Mouse (Mus musculus): Measurements from ENCODE around the gene Mgat5. TPM values are rescaled to one million over a fixed set of nuclear protein-coding genes. Genes with fewer than 3 reads are reported as not detected.

The Mgat5 gene
- polyA plus RNA-seq, 1 experiment from 2014 or later: 8.9 TPM

DNA sequence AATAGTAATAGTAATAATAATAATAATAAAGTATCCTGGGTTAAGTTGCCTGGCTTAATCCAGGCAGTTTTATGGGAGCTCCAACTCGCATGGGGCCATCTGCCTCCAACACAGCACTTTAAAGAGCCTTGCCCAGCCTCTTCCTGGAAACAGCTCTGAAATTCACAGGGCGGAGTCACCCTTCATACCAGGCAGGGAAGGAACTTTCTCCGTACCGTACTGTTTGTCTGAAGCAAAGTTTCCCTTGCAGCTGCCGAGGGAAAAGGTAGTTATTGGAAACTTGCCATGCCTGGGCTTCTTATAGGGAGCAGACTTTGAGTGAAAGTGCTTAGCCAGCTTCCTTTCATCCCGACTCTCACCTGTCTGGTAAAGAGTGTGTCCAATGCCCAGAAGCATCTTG is 232.3 kb downstream of the Mgat5 start:
- Histone ChIP-seq H3K27me3 (ENCODE audit: control insufficient read depth, insufficient read depth, low read length) (no peaks in the 10 kb centered on the region), H3K36me3 (ENCODE audit: control insufficient read depth, insufficient read depth, low read length) (no peaks in the 10 kb centered on the region), H3K4me1 (ENCODE audit: control insufficient read depth, insufficient read depth, low read length) (peaks cover 4% of the 10 kb centered on the region; the same call in 1 of the 2 replicates), H3K9me3 (ENCODE audit: control insufficient read depth, low read depth, low read length) (no peaks in the 10 kb centered on the region), H3K4me2 (replicated peaks; ENCODE audit: low read depth, low read length) (no peak overlapping the region), H3K9ac (replicated peaks; ENCODE audit: low read depth, low read length) (no peak overlapping the region), H3K4me3 (ENCODE audit: low read depth, low read length) (no peak overlapping the region), H3K27ac (ENCODE audit: low read length) (no peak overlapping the region)
- ATAC-seq (ENCODE audit: insufficient number of reproducible peaks, insufficient read depth, low FRiP score, low read depth): no peak
- WGBS: 51% methylated on average over 6 of the region's 6 CpGs

DNA sequence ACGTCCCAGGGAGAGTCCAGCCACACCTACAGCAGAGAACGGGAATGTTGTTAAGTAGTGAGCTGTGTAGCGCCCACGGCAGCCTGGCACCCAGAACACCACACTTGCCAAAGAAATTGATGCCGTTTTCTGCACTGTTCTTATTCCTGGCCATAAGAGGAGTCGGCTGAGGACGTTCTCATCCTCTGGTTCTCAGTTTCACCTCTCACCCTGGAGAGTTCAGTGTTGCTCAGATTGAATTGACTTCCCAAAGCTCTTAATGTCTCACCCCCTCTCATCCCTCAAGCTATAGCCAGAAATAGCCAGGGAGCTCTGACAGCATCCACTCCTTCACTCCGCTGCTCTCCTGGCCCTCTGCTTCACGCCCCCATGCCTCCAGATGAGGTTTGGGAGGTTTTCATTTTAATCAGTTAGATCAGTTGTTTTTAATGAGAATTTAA is 234.7 kb downstream of the Mgat5 start:
- no peaks in the 10 kb centered on the region for H3K9me3 ChIP-seq (ENCODE audit: control insufficient read depth, low read depth, low read length)
- 79% methylated on average over 9 of the region's 9 CpGs for WGBS
- no peaks in the 10 kb centered on the region for H3K36me3 ChIP-seq (ENCODE audit: control insufficient read depth, insufficient read depth, low read length)
- no peaks in the 10 kb centered on the region for H3K27me3 ChIP-seq (ENCODE audit: control insufficient read depth, insufficient read depth, low read length)
- H3K4me3 ChIP-seq (ENCODE audit: low read depth, low read length): no peak overlapping the region
- H3K4me1 ChIP-seq (ENCODE audit: control insufficient read depth, insufficient read depth, low read length): peaks cover 7% of the 10 kb centered on the region
- H3K4me2 ChIP-seq (replicated peaks; ENCODE audit: low read depth, low read length): no peak overlapping the region
- no peak for ATAC-seq (ENCODE audit: insufficient number of reproducible peaks, insufficient read depth, low FRiP score, low read depth)
- H3K27ac ChIP-seq (ENCODE audit: low read length): no peak overlapping the region
- no peak overlapping the region for H3K9ac ChIP-seq (replicated peaks; ENCODE audit: low read depth, low read length)

GRCm38 (mm10) chr1:127441007-127441406 is 236.2 kb downstream of the Mgat5 start:
- Histone ChIP-seq H3K36me3 (ENCODE audit: control insufficient read depth, insufficient read depth, low read length) (no peaks in the 10 kb centered on the region), H3K9ac (replicated peaks; ENCODE audit: low read depth, low read length) (no peak overlapping the region), H3K9me3 (ENCODE audit: control insufficient read depth, low read depth, low read length) (no peaks in the 10 kb centered on the region), H3K4me1 (ENCODE audit: control insufficient read depth, insufficient read depth, low read length) (peaks cover 7% of the 10 kb centered on the region), H3K4me3 (ENCODE audit: low read depth, low read length) (no peak overlapping the region), H3K27me3 (ENCODE audit: control insufficient read depth, insufficient read depth, low read length) (no peaks in the 10 kb centered on the region), H3K4me2 (replicated peaks; ENCODE audit: low read depth, low read length) (no peak overlapping the region), H3K27ac (ENCODE audit: low read length) (no peak overlapping the region)
- WGBS: 47% methylated on average over 1 of the region's 1 CpGs
- ATAC-seq (ENCODE audit: insufficient number of reproducible peaks, insufficient read depth, low FRiP score, low read depth): no peak; the same call in 1 of the 2 replicates

DNA sequence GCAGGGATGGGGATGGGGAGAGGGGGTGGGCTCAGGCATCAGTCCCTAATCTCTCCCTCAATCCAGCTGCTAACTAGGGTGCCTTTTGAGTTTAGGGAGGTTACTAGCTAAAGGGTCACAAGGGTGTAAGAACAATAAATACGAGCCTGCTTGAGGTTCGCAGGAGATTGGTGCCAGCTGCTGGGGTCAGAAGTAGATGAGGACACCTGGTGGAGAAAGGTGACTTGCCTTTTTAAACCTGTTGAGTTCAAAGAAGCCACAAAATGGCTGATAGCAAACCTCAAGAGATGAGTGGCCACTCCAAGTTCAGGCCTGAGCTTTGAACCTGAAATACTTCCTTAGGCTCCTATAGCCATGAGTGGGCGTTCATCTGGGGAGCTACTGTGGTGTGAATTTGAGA is 236.9 kb downstream of the Mgat5 start:
- 66% methylated on average over 3 of the region's 3 CpGs for whole genome bisulfite sequencing

DNA sequence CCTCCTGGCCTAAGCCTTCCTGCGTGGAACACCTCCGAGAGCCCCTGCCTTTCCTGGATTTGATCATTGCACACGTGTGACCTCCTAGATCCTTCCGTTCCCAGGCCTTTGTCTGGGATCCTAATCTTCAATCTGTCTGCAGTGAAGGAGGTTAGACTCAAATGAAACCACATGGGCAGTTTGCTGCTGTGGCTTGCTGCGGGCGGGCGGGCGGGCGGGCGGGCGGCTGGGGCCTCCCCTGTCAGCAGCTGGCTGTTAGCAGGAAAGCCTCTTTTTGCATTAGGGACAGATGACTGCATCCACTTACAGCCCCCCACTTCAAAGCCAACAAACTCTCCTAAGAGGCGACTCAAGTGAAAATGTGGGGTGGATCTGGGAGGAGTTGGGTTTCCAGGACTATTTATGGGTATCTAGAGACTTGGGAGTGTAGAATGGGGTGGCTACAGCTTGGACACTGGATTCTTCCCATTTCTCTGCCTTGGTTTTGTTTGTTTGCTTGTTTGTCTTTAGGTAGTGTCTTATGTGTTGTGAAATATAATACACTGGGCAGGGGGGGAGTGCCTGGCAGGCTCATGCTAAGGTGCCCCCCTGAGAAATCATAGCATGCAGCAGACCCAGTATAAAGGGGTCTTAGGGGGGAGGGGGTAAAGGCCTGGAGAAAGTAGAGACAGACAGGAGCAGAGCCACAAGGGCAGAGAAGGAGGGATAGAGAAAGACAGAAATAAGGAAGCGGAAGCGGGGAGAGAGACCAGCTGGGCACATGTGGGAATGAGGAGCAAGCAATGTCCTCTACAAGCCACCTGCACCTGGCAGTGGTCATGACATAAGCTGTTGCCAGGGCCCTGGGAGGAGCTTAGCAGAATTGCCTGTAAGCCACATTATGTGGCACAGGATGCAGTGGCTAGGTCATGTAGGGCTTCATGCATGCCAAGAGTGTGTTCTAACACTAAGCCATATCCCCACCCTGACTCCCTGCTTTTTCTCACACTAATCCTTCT is 238.4 kb downstream of the Mgat5 start:
- H3K4me3 ChIP-seq (ENCODE audit: low read depth, low read length): no peak overlapping the region
- H3K27me3 ChIP-seq (ENCODE audit: control insufficient read depth, insufficient read depth, low read length): no peaks in the 10 kb centered on the region
- no peak overlapping the region for H3K27ac ChIP-seq (ENCODE audit: low read length)
- ATAC-seq (ENCODE audit: insufficient number of reproducible peaks, insufficient read depth, low FRiP score, low read depth): no peak
- H3K9ac ChIP-seq (replicated peaks; ENCODE audit: low read depth, low read length): no peak overlapping the region
- H3K4me2 ChIP-seq (replicated peaks; ENCODE audit: low read depth, low read length): no peak overlapping the region
- peaks cover 7% of the 10 kb centered on the region for H3K4me1 ChIP-seq (ENCODE audit: control insufficient read depth, insufficient read depth, low read length)
- 48% methylated on average over 14 of the region's 14 CpGs for WGBS
- no peaks in the 10 kb centered on the region for H3K36me3 ChIP-seq (ENCODE audit: control insufficient read depth, insufficient read depth, low read length)
- no peaks in the 10 kb centered on the region for H3K9me3 ChIP-seq (ENCODE audit: control insufficient read depth, low read depth, low read length)

More for the DNA sequence above, 236.9 kb downstream of the Mgat5 start:
- Histone ChIP-seq H3K36me3 (ENCODE audit: control insufficient read depth, insufficient read depth, low read length) (no peaks in the 10 kb centered on the region), H3K4me2 (replicated peaks; ENCODE audit: low read depth, low read length) (no peak overlapping the region), H3K27ac (ENCODE audit: low read length) (no peak overlapping the region), H3K9ac (replicated peaks; ENCODE audit: low read depth, low read length) (no peak overlapping the region), H3K9me3 (ENCODE audit: control insufficient read depth, low read depth, low read length) (no peaks in the 10 kb centered on the region), H3K27me3 (ENCODE audit: control insufficient read depth, insufficient read depth, low read length) (no peaks in the 10 kb centered on the region), H3K4me1 (ENCODE audit: control insufficient read depth, insufficient read depth, low read length) (peaks cover 7% of the 10 kb centered on the region), H3K4me3 (ENCODE audit: low read depth, low read length) (no peak overlapping the region)
- ATAC-seq (ENCODE audit: insufficient number of reproducible peaks, insufficient read depth, low FRiP score, low read depth): no peak

DNA sequence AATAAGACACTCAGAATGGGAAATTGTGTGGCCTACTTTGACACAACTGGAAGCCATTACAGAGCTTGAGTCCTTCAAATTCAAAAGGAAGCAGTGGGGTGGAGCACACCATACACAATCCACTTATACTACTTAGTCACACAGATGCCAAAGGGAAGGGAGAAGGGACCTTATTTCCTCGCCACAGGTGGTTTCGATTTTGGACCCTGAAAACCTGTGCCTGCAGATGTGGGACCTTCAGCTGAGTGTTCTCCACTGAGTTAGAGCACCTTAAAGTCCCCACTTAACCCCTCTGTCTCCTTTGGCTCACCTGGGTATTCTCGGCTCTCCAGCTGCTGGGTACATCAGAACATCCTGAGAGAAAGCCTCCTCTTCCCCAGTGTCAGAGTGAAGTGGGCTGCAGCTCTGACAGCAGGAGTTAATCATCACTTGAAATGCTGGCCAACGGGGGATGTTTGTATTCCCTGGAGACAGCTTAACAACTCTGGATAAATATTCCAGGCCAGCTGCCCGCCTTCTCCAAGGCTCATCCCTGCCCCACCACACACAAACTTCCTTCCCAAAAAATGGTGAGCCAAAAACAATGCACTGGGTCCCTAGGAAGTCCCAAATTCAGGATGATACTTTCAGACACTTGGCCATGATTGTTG is 240.1 kb downstream of the Mgat5 start:
- Histone ChIP-seq H3K4me2 (replicated peaks; ENCODE audit: low read depth, low read length) (no peak overlapping the region), H3K27me3 (ENCODE audit: control insufficient read depth, insufficient read depth, low read length) (no peaks in the 10 kb centered on the region), H3K27ac (ENCODE audit: low read length) (no peak overlapping the region), H3K9ac (replicated peaks; ENCODE audit: low read depth, low read length) (no peak overlapping the region), H3K9me3 (ENCODE audit: control insufficient read depth, low read depth, low read length) (0 out of 2 replicates have a peak, but pooled peaks cover 5% of the 10 kb centered on the region), H3K4me1 (ENCODE audit: control insufficient read depth, insufficient read depth, low read length) (peaks cover 3% of the 10 kb centered on the region), H3K4me3 (ENCODE audit: low read depth, low read length) (no peak overlapping the region), H3K36me3 (ENCODE audit: control insufficient read depth, insufficient read depth, low read length) (0 out of 2 replicates have a peak, but pooled peaks cover 4% of the 10 kb centered on the region)
- 40% methylated on average over 5 of the region's 5 CpGs for WGBS
- no peak for ATAC-seq (ENCODE audit: insufficient number of reproducible peaks, insufficient read depth, low FRiP score, low read depth)

GRCm38 (mm10) chr1:127453397-127453796 is 248.6 kb downstream of the Mgat5 start:
- no peak overlapping the region for H3K9ac ChIP-seq (replicated peaks; ENCODE audit: low read depth, low read length)
- H3K4me2 ChIP-seq (replicated peaks; ENCODE audit: low read depth, low read length): no peak overlapping the region
- H3K9me3 ChIP-seq (ENCODE audit: control insufficient read depth, low read depth, low read length): 0 out of 2 replicates have a peak, but pooled peaks cover 4% of the 10 kb centered on the region
- WGBS: 92% methylated on average over 6 of the region's 6 CpGs
- no peaks in the 10 kb centered on the region for H3K4me1 ChIP-seq (ENCODE audit: control insufficient read depth, insufficient read depth, low read length)
- H3K4me3 ChIP-seq (ENCODE audit: low read depth, low read length): no peak overlapping the region
- no peak overlapping the region for H3K27ac ChIP-seq (ENCODE audit: low read length)
- no peaks in the 10 kb centered on the region for H3K27me3 ChIP-seq (ENCODE audit: control insufficient read depth, insufficient read depth, low read length)
- H3K36me3 ChIP-seq (ENCODE audit: control insufficient read depth, insufficient read depth, low read length): 0 out of 2 replicates have a peak, but pooled peaks cover 1% of the 10 kb centered on the region
- no peak for ATAC-seq (ENCODE audit: insufficient number of reproducible peaks, insufficient read depth, low FRiP score, low read depth)

DNA sequence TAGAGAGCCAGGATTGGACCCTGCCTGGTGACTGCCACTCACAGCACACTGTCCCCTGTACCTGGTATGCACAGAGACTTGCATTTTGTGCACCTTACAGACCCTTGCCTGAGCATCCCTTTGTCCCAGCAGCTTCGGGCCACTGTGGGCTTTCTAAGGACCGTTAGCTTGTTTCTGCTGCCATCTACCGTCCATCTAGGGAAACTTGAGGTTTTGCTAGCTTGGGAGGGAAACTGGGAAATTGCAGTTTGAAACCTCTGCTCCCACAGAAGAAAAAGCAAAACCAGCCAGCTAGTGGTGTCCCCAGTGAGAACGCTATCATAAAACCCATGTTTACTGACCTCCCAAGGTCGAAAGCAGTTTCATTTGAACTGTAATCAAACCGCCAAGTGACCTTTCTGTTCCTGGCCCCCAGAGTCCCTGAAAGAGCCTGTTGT is 254.2 kb downstream of the Mgat5 start:
- no peaks in the 10 kb centered on the region for H3K27me3 ChIP-seq (ENCODE audit: control insufficient read depth, insufficient read depth, low read length)
- WGBS: 16% methylated on average over 6 of the region's 6 CpGs
- no peak overlapping the region for H3K9ac ChIP-seq (replicated peaks; ENCODE audit: low read depth, low read length)
- no peaks in the 10 kb centered on the region for H3K9me3 ChIP-seq (ENCODE audit: control insufficient read depth, low read depth, low read length)
- H3K4me1 ChIP-seq (ENCODE audit: control insufficient read depth, insufficient read depth, low read length): no peaks in the 10 kb centered on the region
- H3K4me3 ChIP-seq (ENCODE audit: low read depth, low read length): no peak overlapping the region
- H3K27ac ChIP-seq (ENCODE audit: low read length): no peak overlapping the region
- H3K4me2 ChIP-seq (replicated peaks; ENCODE audit: low read depth, low read length): no peak overlapping the region
- 0 out of 2 replicates have a peak, but pooled peaks have one; percentile 65 for ATAC-seq (ENCODE audit: insufficient number of reproducible peaks, insufficient read depth, low FRiP score, low read depth)
- H3K36me3 ChIP-seq (ENCODE audit: control insufficient read depth, insufficient read depth, low read length): no peaks in the 10 kb centered on the region; the same call in 1 of the 2 replicates

Data from stomach, embryonic 14.5 days (tissue).